Mouse (Mus musculus) MEL-GATA-1-ER (cell line): ENCODE data around the gene Kdm4a.

Source experiments
- DNase-seq: peaks from one replicate; pipeline ENCODE4 v3.0.0-alpha.2; 2012; ENCODE audit warnings: low read depth; ENCODE audit errors: extremely low read depth

The Kdm4a gene

GRCm38 (mm10) chr4:118179467-118180300 is at the start of gene Kdm4a:
Gene Kdm4a (minus strand): TSS chr4:118180043.
- DNase-seq = peak; percentile 99

GRCm38 (mm10) chr4:118229035-118229770 is 49.4 kb upstream of the Kdm4a start:
- no peak for DNase-seq

GRCm38 (mm10) chr4:118227398-118227797 is 47.6 kb upstream of the Kdm4a start:
- DNase-seq = no peak

GRCm38 (mm10) chr4:118221261-118221660 is 41.4 kb upstream of the Kdm4a start:
- DNase-seq = peak; percentile 62

GRCm38 (mm10) chr4:118220756-118221155 is 40.9 kb upstream of the Kdm4a start:
- DNase-seq = no peak

GRCm38 (mm10) chr4:118219487-118219886 is 39.6 kb upstream of the Kdm4a start:
- DNase-seq = no peak

GRCm38 (mm10) chr4:118218521-118218920 is 38.7 kb upstream of the Kdm4a start:
- DNase-seq = no peak

- peak; percentile 6 for DNase-seq
Observed at GRCm38 (mm10) chr4:118216726-118217595, 37.1 kb upstream of the Kdm4a start.

GRCm38 (mm10) chr4:118214891-118215290 is 35.0 kb upstream of the Kdm4a start:
- no peak for DNase-seq

GRCm38 (mm10) chr4:118206918-118207640 is 27.2 kb upstream of the Kdm4a start:
- DNase-seq = no peak

GRCm38 (mm10) chr4:118205906-118206305 is 26.1 kb upstream of the Kdm4a start:
- DNase-seq = no peak

GRCm38 (mm10) chr4:118199093-118199492 is 19.2 kb upstream of the Kdm4a start:
- no peak for DNase-seq

GRCm38 (mm10) chr4:118198606-118199005 is 18.8 kb upstream of the Kdm4a start:
- no peak for DNase-seq

GRCm38 (mm10) chr4:118196185-118196584 is 16.3 kb upstream of the Kdm4a start:
- no peak for DNase-seq

GRCm38 (mm10) chr4:118180301-118181080 is 648 bp upstream of the Kdm4a start:
- peak; percentile 21 for DNase-seq

- DNase-seq = peak; percentile 18
Observed at GRCm38 (mm10) chr4:118178952-118179466, 834 bp downstream of the Kdm4a start.

- DNase-seq = no peak
Observed at GRCm38 (mm10) chr4:118172461-118172860, 7.4 kb downstream of the Kdm4a start.

- no peak for DNase-seq
Observed at GRCm38 (mm10) chr4:118171006-118171405, 8.8 kb downstream of the Kdm4a start.

GRCm38 (mm10) chr4:118162123-118162522 is 17.7 kb downstream of the Kdm4a start:
- no peak for DNase-seq

GRCm38 (mm10) chr4:118157666-118158065 is 22.2 kb downstream of the Kdm4a start:
- no peak for DNase-seq
